8 mouse cellular contexts compared by ENCODE assay signal in genomic region chr3:40532256-40532655, GRCm38 (mm10). TPM values are rescaled to one million over a fixed set of nuclear protein-coding genes. Genes with fewer than 3 reads are reported as not detected.
DNase-seq lines count a peak whose midpoint lies in the region; ATAC-seq and TF ChIP-seq lines count a peak whose summit lies in the region.

No protein-coding gene starts in this region.

- peaks cover 16% of the 10 kb centered on the region for H3K4me1 ChIP-seq in kidney, embryonic 16.5 days (ENCODE audit: insufficient read depth, low read length)
- peaks cover 3% of the 10 kb centered on the region; the same call in 1 of the 2 replicates for H3K4me1 ChIP-seq in forebrain, embryonic 11.5 days (replicated peaks; ENCODE audit: control insufficient read depth, insufficient read depth, low read length)
- H3K4me1 ChIP-seq in intestine, embryonic 15.5 days (replicated peaks): peaks cover 9% of the 10 kb centered on the region; the same call in 1 of the 2 replicates
- H3K4me1 ChIP-seq in midbrain, embryonic 16.5 days (ENCODE audit: control insufficient read depth, insufficient read depth, low read length): peaks cover 14% of the 10 kb centered on the region; the same call in 1 of the 2 replicates
- 0 out of 2 replicates have a peak, but pooled peaks cover 4% of the 10 kb centered on the region for H3K4me1 ChIP-seq in cerebellum, adult 2 months (ENCODE audit: control insufficient read depth, insufficient read depth, low read length)

- TF ChIP-seq CTCF in cerebellum, adult 2 months (IDR thresholded peaks at IDR 0.05; ENCODE audit: borderline replicate concordance, insufficient read depth, low read depth, low read length): no peak

- H3K27me3 ChIP-seq in kidney, embryonic 16.5 days (ENCODE audit: insufficient read depth, low read length): peaks cover 25% of the 10 kb centered on the region
- peaks cover 2% of the 10 kb centered on the region for H3K27me3 ChIP-seq in forebrain, embryonic 11.5 days (ENCODE audit: control insufficient read depth, insufficient read depth, low read length)
- peaks cover 18% of the 10 kb centered on the region for H3K27me3 ChIP-seq in intestine, embryonic 15.5 days (replicated peaks)
- peaks cover 9% of the 10 kb centered on the region for H3K27me3 ChIP-seq in midbrain, embryonic 16.5 days (ENCODE audit: control insufficient read depth, insufficient read depth, low read depth, low read length)
- no peaks in the 10 kb centered on the region; the same call in 1 of the 2 replicates for H3K27me3 ChIP-seq in cerebellum, adult 2 months (ENCODE audit: control insufficient read depth, insufficient read depth, low read length)

- no peaks in the 10 kb centered on the region for H3K36me3 ChIP-seq in kidney, embryonic 16.5 days (ENCODE audit: insufficient read depth, low read length)
- H3K36me3 ChIP-seq in forebrain, embryonic 11.5 days (ENCODE audit: control insufficient read depth, insufficient read depth, low read length): no peaks in the 10 kb centered on the region
- H3K36me3 ChIP-seq in intestine, embryonic 15.5 days: no peaks in the 10 kb centered on the region
- H3K36me3 ChIP-seq in midbrain, embryonic 16.5 days (ENCODE audit: control insufficient read depth, insufficient read depth, low read length): no peaks in the 10 kb centered on the region

- DNase-seq in kidney, postnatal 14 days: no peak
- no peak for DNase-seq in forebrain, embryonic 11.5 days (ENCODE audit: low spot score)
- DNase-seq in cerebellum, adult 2 months: no peak
- no peak for DNase-seq in c-Kit-positive CD71-positive TER-119-positive erythroid progenitor cells, embryonic 14.5 days (ENCODE audit: low spot score)
- no peak for DNase-seq in gastrocnemius, postnatal 10 days

- peak overlapping the region; percentile 56; the same call in 1 of the 2 replicates for H3K9ac ChIP-seq in kidney, embryonic 16.5 days (replicated peaks; ENCODE audit: low read length)
- no peak overlapping the region; the same call in 1 of the 2 replicates for H3K9ac ChIP-seq in forebrain, embryonic 11.5 days (ENCODE audit: low read length)
- H3K9ac ChIP-seq in intestine, embryonic 15.5 days: no peak overlapping the region
- no peak overlapping the region for H3K9ac ChIP-seq in midbrain, embryonic 16.5 days (ENCODE audit: low read depth, low read length)

- no peak for TF ChIP-seq POLR2A in cerebellum, adult 2 months (IDR thresholded peaks at IDR 0.05; ENCODE audit: borderline replicate concordance, insufficient read depth, low read length)

- peak overlapping the region; percentile 64 for H3K4me3 ChIP-seq in kidney, embryonic 16.5 days (ENCODE audit: low read length)
- peak overlapping the region; percentile 43 for H3K4me3 ChIP-seq in forebrain, embryonic 11.5 days (ENCODE audit: low read depth, low read length)
- peak overlapping the region; percentile 44 for H3K4me3 ChIP-seq in intestine, embryonic 15.5 days (replicated peaks)
- H3K4me3 ChIP-seq in midbrain, embryonic 16.5 days (ENCODE audit: low read depth, low read length): peak overlapping the region; percentile 60
- H3K4me3 ChIP-seq in cerebellum, adult 2 months (replicated peaks; ENCODE audit: insufficient read depth, low read depth, low read length): no peak overlapping the region

- H3K4me2 ChIP-seq in kidney, embryonic 16.5 days (replicated peaks; ENCODE audit: low read depth, low read length): peak overlapping the region; percentile 100
- H3K4me2 ChIP-seq in forebrain, embryonic 11.5 days (ENCODE audit: low read depth, low read length, severe bottlenecking): peak overlapping the region; percentile 76
- H3K4me2 ChIP-seq in intestine, embryonic 15.5 days (replicated peaks): peak overlapping the region; percentile 99
- peak overlapping the region; percentile 100 for H3K4me2 ChIP-seq in midbrain, embryonic 16.5 days (ENCODE audit: low read length)

- no peak overlapping the region for H3K27ac ChIP-seq in kidney, embryonic 16.5 days (ENCODE audit: low read length)
- H3K27ac ChIP-seq in forebrain, embryonic 11.5 days (ENCODE audit: low read depth, low read length): no peak overlapping the region
- no peak overlapping the region for H3K27ac ChIP-seq in intestine, embryonic 15.5 days
- H3K27ac ChIP-seq in midbrain, embryonic 16.5 days (ENCODE audit: low read length): no peak overlapping the region
- no peak overlapping the region for H3K27ac ChIP-seq in cerebellum, adult 2 months (ENCODE audit: insufficient read depth, low read length)

- H3K9me3 ChIP-seq in kidney, embryonic 16.5 days (ENCODE audit: low read length): peaks cover 5% of the 10 kb centered on the region; the same call in 1 of the 2 replicates
- no peaks in the 10 kb centered on the region for H3K9me3 ChIP-seq in forebrain, embryonic 11.5 days (ENCODE audit: control insufficient read depth, low read length)
- H3K9me3 ChIP-seq in intestine, embryonic 15.5 days: no peaks in the 10 kb centered on the region
- no peaks in the 10 kb centered on the region for H3K9me3 ChIP-seq in midbrain, embryonic 16.5 days (replicated peaks; ENCODE audit: control insufficient read depth, low read length, poor library complexity, severe bottlenecking)

- ATAC-seq in kidney, embryonic 16.5 days (ENCODE audit: low FRiP score, low TSS enrichment): no peak
- no peak for ATAC-seq in forebrain, embryonic 11.5 days (replicated peaks; ENCODE audit: low FRiP score)
- ATAC-seq in intestine, embryonic 15.5 days: no peak
- no peak for ATAC-seq in midbrain, embryonic 16.5 days

- WGBS in kidney, embryonic 16.5 days: 15% methylated on average over 11 of the region's 11 CpGs
- 2% methylated on average over 11 of the region's 11 CpGs for WGBS in forebrain, embryonic 11.5 days
- 21% methylated on average over 11 of the region's 11 CpGs for WGBS in intestine, embryonic 15.5 days
- 4% methylated on average over 11 of the region's 11 CpGs for WGBS in midbrain, embryonic 16.5 days
- WGBS in cerebellum, adult 2 months: 59% methylated on average over 11 of the region's 11 CpGs

RNA-seq across cellular contexts. Expression of gene Intu, which starts 1.2 kb away (rescaled TPM):
- polyA plus RNA-seq in kidney, embryonic 16.5 days (2015; fragmentation: Nextera tagmentation; extraction: Ambion mirVana): 3.1 and 3.5 TPM in 2 replicates
- polyA plus RNA-seq in forebrain, embryonic 11.5 days (2014; fragmentation: Nextera tagmentation; extraction: Ambion mirVana): 8.2 and 10.0 TPM in 2 replicates
- 1.9 and 2.2 TPM in 2 replicates for polyA plus RNA-seq in intestine, embryonic 15.5 days (2015; fragmentation: Nextera tagmentation; extraction: Ambion mirVana)
- polyA plus RNA-seq in midbrain, embryonic 16.5 days (2015; fragmentation: Nextera tagmentation; extraction: Ambion mirVana): 3.2 and 3.3 TPM in 2 replicates
- polyA plus RNA-seq in cerebellum, adult 2 months (2012; rRNA removed): 4.0 and 4.6 TPM in 2 replicates
- total RNA-seq in gastrocnemius, postnatal 10 days (2021): 1 to 10 TPM; 1.3 to 1.9 TPM
